Mouse (Mus musculus): ENCODE measurements at regions not wholly inside any gene's neighbourhood (a gene's known extent, or its start where the extent isn't known, plus 50 kb on each side); places are given as distances from the start of the nearest gene placed in this dataset.

DNA sequence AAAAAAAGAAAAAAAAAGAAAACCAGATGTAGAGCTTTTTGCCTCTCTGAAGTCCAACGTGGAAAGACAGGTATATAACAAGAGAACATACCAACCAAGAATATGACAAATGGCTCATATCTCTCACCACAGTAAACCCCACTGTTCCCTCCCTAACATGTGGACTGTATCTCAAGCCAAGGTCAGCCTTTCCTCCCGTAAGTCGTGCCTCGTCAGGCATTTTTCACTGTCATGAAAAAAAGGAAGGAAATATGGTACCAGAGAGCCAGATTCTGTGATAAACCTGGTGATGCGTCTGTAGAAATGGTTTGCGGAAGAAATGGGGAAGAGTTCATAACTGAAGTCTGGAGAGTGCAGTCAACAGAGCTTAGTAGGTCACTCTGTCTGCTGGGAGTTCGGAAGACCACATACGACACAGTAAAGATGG lies 185.7 kb downstream of the Rpap3 start:
- no peaks in the 10 kb centered on the region for H3K27me3 ChIP-seq
- H3K4me3 ChIP-seq (replicated peaks): no peak overlapping the region
- no peaks in the 10 kb centered on the region for H3K9me3 ChIP-seq
- ATAC-seq (ENCODE audit: low FRiP score): no peak
- H3K4me1 ChIP-seq: no peaks in the 10 kb centered on the region; the same call in 1 of the 2 replicates
- H3K36me3 ChIP-seq (replicated peaks): no peaks in the 10 kb centered on the region
- H3K27ac ChIP-seq: no peak overlapping the region
- H3K9ac ChIP-seq: no peak overlapping the region
- whole genome bisulfite sequencing: 93% methylated on average over 8 of the region's 8 CpGs
- H3K4me2 ChIP-seq: no peak overlapping the region

DNA sequence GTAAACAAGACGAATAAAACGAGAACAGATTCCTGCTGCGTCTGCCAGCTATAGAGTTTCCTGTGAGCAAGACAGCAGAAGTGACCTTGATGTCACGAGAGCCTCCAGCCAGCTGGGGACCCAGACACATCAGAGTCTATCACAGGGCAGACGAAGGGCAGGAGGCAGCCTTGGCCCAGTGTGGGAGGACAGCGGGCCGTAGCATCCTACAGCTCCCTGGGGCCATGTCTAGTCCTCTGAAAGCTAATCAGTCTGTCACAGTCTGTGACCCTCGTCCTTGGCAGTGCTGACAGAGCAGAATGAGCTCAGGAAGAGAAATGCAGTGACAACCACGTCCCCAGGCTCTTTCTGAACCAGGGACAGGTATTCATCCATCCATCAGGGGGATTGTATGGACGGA lies 187.7 kb downstream of the Rpap3 start:
- Histone ChIP-seq H3K27ac (no peak overlapping the region), H3K9ac (no peak overlapping the region), H3K4me2 (no peak overlapping the region), H3K36me3 (replicated peaks) (no peaks in the 10 kb centered on the region), H3K4me3 (replicated peaks) (no peak overlapping the region), H3K9me3 (no peaks in the 10 kb centered on the region), H3K4me1 (no peaks in the 10 kb centered on the region; the same call in 1 of the 2 replicates), H3K27me3 (no peaks in the 10 kb centered on the region)
- ATAC-seq (ENCODE audit: low FRiP score): no peak
- 88% methylated on average over 10 of the region's 10 CpGs for WGBS

DNA sequence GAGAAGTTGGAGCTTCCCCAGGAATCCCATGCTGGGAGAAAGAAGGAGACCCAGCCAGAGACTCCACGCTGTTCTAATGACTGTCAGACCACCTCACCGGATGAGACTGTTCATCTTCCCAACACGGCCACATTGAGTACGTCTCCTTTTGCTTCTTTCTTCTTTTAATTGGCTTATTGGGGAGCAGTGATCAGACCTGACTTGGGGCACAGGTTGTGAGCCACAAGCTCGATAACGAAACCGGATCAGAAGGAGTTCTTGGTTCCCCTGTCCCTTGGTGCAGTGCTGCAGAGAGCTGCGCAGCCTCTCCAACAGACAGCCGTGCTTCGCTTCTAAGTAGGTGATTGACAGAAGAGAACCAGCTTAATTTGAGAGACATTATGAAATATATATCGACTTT lies 188.4 kb downstream of the Rpap3 start:
- H3K27me3 ChIP-seq: no peaks in the 10 kb centered on the region
- H3K4me3 ChIP-seq (replicated peaks): no peak overlapping the region
- H3K9ac ChIP-seq: no peak overlapping the region
- H3K9me3 ChIP-seq: no peaks in the 10 kb centered on the region
- H3K4me2 ChIP-seq: no peak overlapping the region
- no peaks in the 10 kb centered on the region for H3K36me3 ChIP-seq (replicated peaks)
- no peaks in the 10 kb centered on the region; the same call in 1 of the 2 replicates for H3K4me1 ChIP-seq
- H3K27ac ChIP-seq: no peak overlapping the region
- no peak for ATAC-seq (ENCODE audit: low FRiP score)
- WGBS: 91% methylated on average over 11 of the region's 11 CpGs

DNA sequence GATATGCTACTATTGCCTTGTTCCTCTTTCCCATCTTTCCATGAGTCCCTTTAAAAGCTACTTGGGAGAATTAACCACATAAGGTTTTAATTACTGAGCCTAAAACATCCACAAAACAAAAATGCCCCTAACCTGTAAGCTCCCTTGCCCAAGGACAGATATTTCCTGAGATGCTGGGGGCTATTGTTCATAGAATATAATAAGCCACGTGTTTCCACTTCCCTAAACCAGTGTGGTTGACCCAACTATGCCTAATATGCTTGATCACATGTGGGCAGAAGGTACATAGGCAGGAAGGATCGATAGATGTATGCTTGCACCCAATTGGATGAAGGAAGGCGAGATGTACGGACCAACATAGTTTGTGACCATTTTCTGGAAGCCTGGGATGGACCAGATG lies 189.9 kb downstream of the Rpap3 start:
- Histone ChIP-seq H3K27me3 (no peaks in the 10 kb centered on the region), H3K4me2 (no peak overlapping the region), H3K4me1 (no peaks in the 10 kb centered on the region; the same call in 1 of the 2 replicates), H3K4me3 (replicated peaks) (no peak overlapping the region), H3K27ac (no peak overlapping the region), H3K36me3 (replicated peaks) (no peaks in the 10 kb centered on the region), H3K9ac (no peak overlapping the region), H3K9me3 (no peaks in the 10 kb centered on the region)
- no peak for ATAC-seq (ENCODE audit: low FRiP score)
- 82% methylated on average over 4 of the region's 4 CpGs for WGBS

DNA sequence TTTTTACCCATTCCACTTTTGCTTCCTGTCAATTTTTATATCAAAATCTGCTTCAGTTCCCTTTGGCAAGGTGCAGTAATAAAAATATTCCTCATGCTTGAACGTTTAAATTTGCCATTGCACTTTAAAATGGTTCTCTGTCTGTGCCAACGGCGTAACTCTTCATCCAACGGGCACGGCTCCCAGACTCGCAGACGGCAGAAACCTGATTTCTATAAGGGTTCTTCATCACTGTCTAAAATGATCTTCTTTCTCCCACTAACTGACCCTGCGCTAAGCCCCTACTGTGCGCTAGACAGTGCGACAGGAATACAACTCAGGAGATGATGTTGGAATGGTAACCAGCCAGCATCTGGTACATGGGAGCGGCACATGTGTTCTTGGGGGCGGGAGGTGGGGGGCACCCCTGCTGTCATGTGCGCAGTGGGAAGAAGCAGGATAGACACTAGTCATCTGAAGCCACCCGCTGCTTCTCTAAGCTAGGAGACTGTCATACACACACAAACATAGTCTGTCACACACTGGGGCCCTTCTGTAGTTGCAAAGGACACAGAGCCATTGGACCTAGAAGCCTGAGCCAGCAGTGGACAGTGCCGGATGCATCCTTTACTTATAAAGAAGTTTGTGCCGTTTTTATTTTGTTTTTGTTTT lies 197.8 kb downstream of the Rpap3 start:
- Histone ChIP-seq H3K4me2 (no peak overlapping the region), H3K9me3 (0 out of 2 replicates have a peak, but pooled peaks cover 5% of the 10 kb centered on the region), H3K4me1 (no peaks in the 10 kb centered on the region), H3K27ac (no peak overlapping the region), H3K27me3 (no peaks in the 10 kb centered on the region), H3K9ac (no peak overlapping the region), H3K36me3 (replicated peaks) (no peaks in the 10 kb centered on the region), H3K4me3 (replicated peaks) (no peak overlapping the region)
- no peak for ATAC-seq (ENCODE audit: low FRiP score)
- WGBS: 96% methylated on average over 16 of the region's 16 CpGs

DNA sequence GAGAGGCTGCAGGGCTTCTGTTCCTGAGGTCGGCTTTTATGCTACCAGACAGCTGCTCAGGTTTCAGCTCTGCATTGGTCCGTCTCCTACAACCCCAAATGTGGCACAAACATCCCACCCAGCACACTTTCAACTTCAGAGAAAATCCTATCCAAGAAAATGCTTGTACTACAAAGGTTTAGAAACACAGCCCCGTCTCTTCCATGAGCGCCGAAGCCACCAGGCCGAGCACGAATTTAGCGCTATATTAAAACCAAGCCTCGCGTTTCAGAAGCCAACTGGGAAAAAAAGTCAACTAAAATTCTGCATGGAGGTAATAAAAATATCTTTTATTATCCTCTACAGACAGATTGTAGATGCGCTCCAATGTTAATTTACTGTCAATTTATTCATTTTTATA lies 198.4 kb downstream of the Rpap3 start:
- Histone ChIP-seq H3K27ac (no peak overlapping the region), H3K27me3 (no peaks in the 10 kb centered on the region), H3K9ac (no peak overlapping the region), H3K4me2 (no peak overlapping the region), H3K9me3 (0 out of 2 replicates have a peak, but pooled peaks cover 5% of the 10 kb centered on the region), H3K4me1 (no peaks in the 10 kb centered on the region), H3K36me3 (replicated peaks) (no peaks in the 10 kb centered on the region), H3K4me3 (replicated peaks) (no peak overlapping the region)
- 92% methylated on average over 11 of the region's 11 CpGs for WGBS
- ATAC-seq (ENCODE audit: low FRiP score): no peak

DNA sequence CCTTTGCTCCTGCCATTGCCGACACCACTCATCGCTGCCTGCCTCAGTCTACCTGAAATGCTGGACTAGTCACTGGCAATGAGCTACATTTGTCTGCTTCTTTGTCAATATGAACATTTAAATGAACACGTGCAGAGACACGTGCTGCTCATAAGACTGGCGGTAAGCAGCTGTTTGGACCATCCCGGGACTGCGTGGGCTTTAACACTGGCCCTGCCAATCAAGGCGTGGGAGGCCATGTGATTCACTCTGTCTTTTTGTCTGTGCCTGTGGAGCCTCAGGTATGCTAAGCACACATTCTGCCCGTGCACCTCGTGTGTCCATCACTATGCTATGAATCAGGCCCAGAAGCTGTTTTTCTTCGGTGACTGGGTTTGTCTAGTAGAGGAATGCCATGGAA lies 199.9 kb downstream of the Rpap3 start:
- no peak overlapping the region for H3K9ac ChIP-seq
- no peak overlapping the region for H3K27ac ChIP-seq
- no peaks in the 10 kb centered on the region for H3K36me3 ChIP-seq (replicated peaks)
- H3K9me3 ChIP-seq: 0 out of 2 replicates have a peak, but pooled peaks cover 5% of the 10 kb centered on the region
- 88% methylated on average over 11 of the region's 11 CpGs for WGBS
- ATAC-seq (ENCODE audit: low FRiP score): no peak
- no peaks in the 10 kb centered on the region for H3K27me3 ChIP-seq
- no peaks in the 10 kb centered on the region for H3K4me1 ChIP-seq
- H3K4me2 ChIP-seq: no peak overlapping the region
- H3K4me3 ChIP-seq (replicated peaks): no peak overlapping the region

DNA sequence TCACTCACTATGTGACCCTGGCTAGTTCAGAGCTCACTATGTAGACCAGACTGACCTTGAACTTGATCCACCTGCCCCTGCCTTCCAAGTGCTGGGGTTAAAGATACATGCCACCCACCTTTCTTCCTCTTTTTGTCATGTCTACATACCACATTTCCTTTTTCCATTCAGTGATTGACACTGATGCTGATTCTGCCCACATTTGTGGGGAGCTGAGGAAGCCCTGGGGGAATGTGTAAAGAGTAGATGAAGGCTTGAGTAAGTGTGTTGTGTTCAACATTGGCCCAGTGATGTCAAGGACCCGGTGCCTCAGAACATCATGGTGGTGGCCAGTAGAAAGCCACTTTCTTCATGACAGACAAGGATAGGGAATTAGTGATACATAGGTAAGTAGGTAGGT lies 201.3 kb downstream of the Rpap3 start:
- H3K36me3 ChIP-seq (replicated peaks): no peaks in the 10 kb centered on the region
- no peak for ATAC-seq (ENCODE audit: low FRiP score)

DNA sequence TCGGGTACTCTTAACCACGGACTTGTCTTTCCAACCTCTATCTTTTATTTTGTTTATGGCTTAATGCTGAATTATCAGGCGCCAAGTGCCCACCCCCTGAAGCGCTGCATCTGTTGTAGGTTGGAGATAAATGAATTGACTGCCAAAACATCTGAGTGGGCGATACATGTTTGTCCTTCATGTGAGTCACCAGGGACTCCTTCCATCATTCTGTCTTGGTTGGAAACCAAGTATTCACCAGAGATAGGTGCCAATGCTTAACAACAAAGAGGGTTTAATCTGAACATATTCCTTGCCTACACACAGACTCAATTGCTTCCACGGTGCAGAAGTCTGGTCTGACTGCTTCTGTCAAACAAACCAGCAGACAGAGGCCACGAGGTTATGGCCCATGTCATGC lies 203.6 kb downstream of the Rpap3 start:
- ATAC-seq (ENCODE audit: low FRiP score): no peak

More for the DNA sequence above, 201.3 kb downstream of the Rpap3 start:
- H3K4me1 ChIP-seq: no peaks in the 10 kb centered on the region
- 93% methylated on average over 1 of the region's 1 CpGs for WGBS
- H3K4me2 ChIP-seq: no peak overlapping the region
- H3K4me3 ChIP-seq (replicated peaks): no peak overlapping the region
- H3K27me3 ChIP-seq: no peaks in the 10 kb centered on the region
- no peaks in the 10 kb centered on the region for H3K9me3 ChIP-seq
- H3K27ac ChIP-seq: no peak overlapping the region
- H3K9ac ChIP-seq: no peak overlapping the region

DNA sequence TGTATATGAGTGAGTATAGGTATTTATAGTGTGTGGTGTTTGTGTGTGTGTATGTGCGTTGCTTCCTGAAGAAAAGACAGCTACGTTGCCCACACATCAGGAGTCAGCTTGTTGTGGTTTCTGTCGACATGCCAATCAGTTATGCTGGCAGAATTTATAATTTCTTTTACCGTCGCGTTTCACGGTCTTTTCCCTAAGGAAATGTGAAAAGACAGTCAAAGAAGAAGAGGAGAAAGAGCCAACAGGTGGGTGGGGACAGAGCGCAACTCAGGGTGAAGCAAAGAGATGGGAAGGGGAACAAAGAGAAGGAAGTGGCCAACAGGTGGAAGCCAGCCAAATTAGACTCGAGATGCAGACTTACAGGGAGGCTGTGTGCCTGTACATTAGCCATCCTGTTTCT lies 204.2 kb downstream of the Rpap3 start:
- Histone ChIP-seq H3K4me3 (replicated peaks) (no peak overlapping the region), H3K4me1 (no peaks in the 10 kb centered on the region), H3K27me3 (no peaks in the 10 kb centered on the region), H3K9me3 (no peaks in the 10 kb centered on the region), H3K27ac (no peak overlapping the region), H3K9ac (no peak overlapping the region), H3K36me3 (replicated peaks) (no peaks in the 10 kb centered on the region), H3K4me2 (no peak overlapping the region)
- WGBS: 87% methylated on average over 9 of the region's 9 CpGs
- ATAC-seq (ENCODE audit: low FRiP score): no peak

More for the DNA sequence above, 203.6 kb downstream of the Rpap3 start:
- no peak overlapping the region for H3K9ac ChIP-seq
- no peak overlapping the region for H3K4me2 ChIP-seq
- no peaks in the 10 kb centered on the region for H3K4me1 ChIP-seq
- H3K9me3 ChIP-seq: no peaks in the 10 kb centered on the region
- WGBS: 92% methylated on average over 7 of the region's 7 CpGs
- H3K4me3 ChIP-seq (replicated peaks): no peak overlapping the region
- no peak overlapping the region for H3K27ac ChIP-seq
- no peaks in the 10 kb centered on the region for H3K36me3 ChIP-seq (replicated peaks)
- no peaks in the 10 kb centered on the region for H3K27me3 ChIP-seq

DNA sequence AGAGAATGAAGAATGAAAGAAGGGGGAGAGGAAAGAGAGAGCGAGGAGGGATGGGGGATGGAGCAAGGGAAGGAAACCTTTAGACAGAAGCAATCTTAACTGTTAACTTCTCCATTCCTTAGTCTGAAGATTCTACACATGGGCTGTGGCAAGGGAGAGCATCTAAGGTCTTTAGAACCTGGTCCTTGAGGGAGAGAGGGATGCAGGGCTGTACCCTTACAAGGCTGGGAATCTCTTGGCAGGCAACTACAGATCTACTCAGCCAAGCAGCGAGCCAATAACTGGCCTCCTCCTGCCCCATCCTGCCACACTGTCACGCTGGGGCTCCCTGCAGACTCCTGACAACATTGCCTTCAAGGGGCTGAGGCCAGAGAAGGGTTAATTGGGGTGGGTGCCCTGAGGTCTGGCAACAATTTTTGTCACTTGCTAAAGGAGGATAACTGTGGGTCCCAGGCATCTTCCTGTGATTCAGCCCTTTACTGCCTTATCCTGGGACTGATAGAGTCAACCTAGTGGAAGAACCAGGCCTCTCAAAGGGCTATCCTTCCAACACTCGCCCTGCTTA lies 205.7 kb downstream of the Rpap3 start:
- WGBS: 74% methylated on average over 4 of the region's 4 CpGs
- Histone ChIP-seq H3K4me1 (no peaks in the 10 kb centered on the region), H3K4me3 (replicated peaks) (no peak overlapping the region), H3K9ac (no peak overlapping the region), H3K36me3 (replicated peaks) (no peaks in the 10 kb centered on the region), H3K27ac (no peak overlapping the region), H3K27me3 (no peaks in the 10 kb centered on the region), H3K4me2 (no peak overlapping the region), H3K9me3 (no peaks in the 10 kb centered on the region)
- ATAC-seq (ENCODE audit: low FRiP score): no peak

DNA sequence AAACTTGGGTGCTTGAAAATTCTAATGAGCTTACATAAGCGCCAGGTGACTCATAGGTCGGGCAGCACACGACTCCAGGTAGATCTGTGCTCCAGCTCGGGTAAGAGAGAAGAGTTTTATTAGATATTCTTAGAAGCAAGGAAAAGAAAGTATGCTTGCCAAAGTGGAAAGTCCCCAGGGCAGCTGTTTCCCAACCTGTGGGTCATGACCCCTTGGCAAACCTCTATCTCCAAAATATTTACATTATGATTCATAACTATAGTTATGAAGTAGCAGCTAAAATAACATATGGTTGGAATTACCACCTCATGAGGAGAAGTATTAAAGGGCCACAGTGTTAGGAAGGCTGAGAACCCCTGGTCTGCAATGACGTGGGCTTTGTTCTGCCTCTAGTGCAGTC lies 206.4 kb downstream of the Rpap3 start:
- no peak overlapping the region for H3K4me3 ChIP-seq (replicated peaks)
- no peaks in the 10 kb centered on the region for H3K9me3 ChIP-seq
- WGBS: 91% methylated on average over 5 of the region's 5 CpGs
- no peak overlapping the region for H3K27ac ChIP-seq
- H3K9ac ChIP-seq: no peak overlapping the region
- H3K4me1 ChIP-seq: no peaks in the 10 kb centered on the region
- no peak overlapping the region for H3K4me2 ChIP-seq
- H3K36me3 ChIP-seq (replicated peaks): no peaks in the 10 kb centered on the region
- no peaks in the 10 kb centered on the region for H3K27me3 ChIP-seq
- no peak for ATAC-seq (ENCODE audit: low FRiP score)

DNA sequence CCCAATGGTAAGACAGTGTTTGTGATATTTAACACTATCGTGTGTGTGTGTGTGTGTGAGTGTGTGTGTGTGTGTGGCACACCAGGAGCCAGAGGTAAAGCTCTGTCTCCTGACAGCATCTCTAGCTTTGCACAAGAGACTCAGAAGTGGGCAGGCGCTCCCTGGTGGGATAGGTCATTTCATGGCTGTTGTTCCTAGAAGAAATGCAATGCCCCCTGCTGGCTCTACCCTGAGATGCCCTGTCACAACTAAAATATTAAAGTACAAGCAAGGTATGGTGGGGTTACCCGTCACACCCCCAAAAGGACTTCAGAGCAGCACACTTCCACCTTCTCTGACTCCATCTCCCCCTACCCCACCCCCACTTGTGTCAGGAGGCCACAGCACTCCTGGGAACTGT lies 207.2 kb downstream of the Rpap3 start:
- Histone ChIP-seq H3K4me1 (no peaks in the 10 kb centered on the region), H3K36me3 (replicated peaks) (no peaks in the 10 kb centered on the region), H3K4me3 (replicated peaks) (no peak overlapping the region), H3K9ac (no peak overlapping the region), H3K4me2 (no peak overlapping the region), H3K27me3 (no peaks in the 10 kb centered on the region), H3K27ac (no peak overlapping the region), H3K9me3 (no peaks in the 10 kb centered on the region)
- no peak for ATAC-seq (ENCODE audit: low FRiP score)
- 85% methylated on average over 3 of the region's 3 CpGs for WGBS

Data from forebrain, embryonic 12.5 days (tissue).